Mouse (Mus musculus) layer of hippocampus, postnatal 36 days (tissue): ENCODE results near the gene Parvg. TPM values are rescaled to one million over a fixed set of nuclear protein-coding genes. Genes with fewer than 3 reads are reported as not detected.

ENCODE experiments used
- DNase-seq, 2 experiments: peaks; one replicate each; pipeline ENCODE4 v3.0.0; 2022
- total RNA-seq, 2 experiments: library from RNA; stranded (reverse); gene quantifications; 2 replicates each; pipeline ENCODE4 v1.2.3; 2021

Gene Parvg
- total RNA-seq, 2 experiments from 2014 or later, result 15.8 to 24.3 TPM

GRCm38 (mm10) chr15:84351915-84352844 lies 28.4 kb downstream of the Parvg start:
- peak; percentile 54 to 66 for DNase-seq

GRCm38 (mm10) chr15:84355081-84355480 lies 31.3 kb downstream of the Parvg start:
- DNase-seq, result no peak

GRCm38 (mm10) chr15:84364746-84365145 lies 40.9 kb downstream of the Parvg start:
- no peak for DNase-seq

- DNase-seq, result no peak
Observed at GRCm38 (mm10) chr15:84365675-84366381, 42.0 kb downstream of the Parvg start.

- peak; percentile 45 to 52 for DNase-seq
Observed at GRCm38 (mm10) chr15:84366574-84366989, 42.8 kb downstream of the Parvg start.

- no peak for DNase-seq
Observed at GRCm38 (mm10) chr15:84367402-84367801, 43.6 kb downstream of the Parvg start.

GRCm38 (mm10) chr15:84372801-84373200 lies 49.0 kb downstream of the Parvg start:
- DNase-seq, result no peak

- DNase-seq, result no peak
Observed at GRCm38 (mm10) chr15:84378734-84379133, 54.9 kb downstream of the Parvg start.

GRCm38 (mm10) chr15:84380181-84380580 lies 56.4 kb downstream of the Parvg start:
- DNase-seq, result no peak

GRCm38 (mm10) chr15:84384066-84384465 lies 60.2 kb downstream of the Parvg start:
- no peak for DNase-seq

- DNase-seq, result no peak
Observed at GRCm38 (mm10) chr15:84385995-84386565, 62.3 kb downstream of the Parvg start.

- DNase-seq, result no peak
Observed at GRCm38 (mm10) chr15:84388698-84389131, 64.9 kb downstream of the Parvg start.

- no peak for DNase-seq
Observed at GRCm38 (mm10) chr15:84392131-84392530, 68.3 kb downstream of the Parvg start.

Other genes starting within 250 kb of the Parvg start
- gene Sult4a1, start 218.3 kb upstream of the Parvg start, total RNA-seq, result 100 to 1,000 TPM; 317 to 352 TPM
- gene Pnpla5, start 200.9 kb upstream of the Parvg start, total RNA-seq, result not detected
- gene Pnpla3, start 156.2 kb upstream of the Parvg start, total RNA-seq, result 1 to 10 TPM; 7.2 to 7.6 TPM
- gene Samm50, start 131.8 kb upstream of the Parvg start, total RNA-seq, result 10 to 100 TPM; 93.0 to 93.1 TPM
- gene Parvb, start 92.0 kb upstream of the Parvg start, total RNA-seq, result 10 to 100 TPM; 32.4 to 37.7 TPM
- 10 to 100 TPM; 59.9 to 61.7 TPM for gene Shisal1, start 123.1 kb downstream of the Parvg start, total RNA-seq
- 10 to 100 TPM; 55.9 to 56.2 TPM for gene Rtl6, start 233.8 kb downstream of the Parvg start, total RNA-seq